Mouse (Mus musculus) mouse embryonic stem cell (cell line): ENCODE data around the gene Rtn3.

Source experiments
- in situ Hi-C, 2 experiments: fragments of 300-500 bp; cut with MboI; formaldehyde crosslinking; loops; 1 replicate in 1 of 2; 3 replicates in 1 of 2; pipeline ENCODE4 v1.14.3; 2019 to 2020; ENCODE audit warnings: low sequenced_read_pairs in 2 of 2, low pct_unique_long_range_greater_than_20kb in 1 of 2, mixed read lengths in 1 of 2; ENCODE audit not compliant: unreplicated experiment in 1 of 2

Rtn3 gene

DNA sequence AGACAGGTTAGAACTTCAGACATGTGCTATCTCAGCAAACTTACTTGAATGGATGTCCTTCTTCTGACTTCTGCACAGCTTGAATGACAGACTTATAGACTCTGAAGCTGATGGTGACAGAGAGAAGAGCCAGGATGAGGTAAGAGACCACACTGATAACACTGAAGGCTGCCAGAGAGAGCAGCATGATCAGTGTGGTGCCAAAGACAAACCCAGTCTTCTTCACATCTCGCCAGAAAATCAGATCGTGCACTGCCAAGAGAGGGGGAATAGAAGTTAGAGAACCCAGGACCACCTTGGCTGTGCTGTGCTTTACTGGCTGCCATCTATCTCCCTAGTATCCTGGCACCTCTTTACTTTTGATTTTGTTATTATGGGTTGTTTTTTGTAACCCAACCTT, 48.2 kb downstream of the Rtn3 start:
- in situ Hi-C loops, result no loop called here

DNA sequence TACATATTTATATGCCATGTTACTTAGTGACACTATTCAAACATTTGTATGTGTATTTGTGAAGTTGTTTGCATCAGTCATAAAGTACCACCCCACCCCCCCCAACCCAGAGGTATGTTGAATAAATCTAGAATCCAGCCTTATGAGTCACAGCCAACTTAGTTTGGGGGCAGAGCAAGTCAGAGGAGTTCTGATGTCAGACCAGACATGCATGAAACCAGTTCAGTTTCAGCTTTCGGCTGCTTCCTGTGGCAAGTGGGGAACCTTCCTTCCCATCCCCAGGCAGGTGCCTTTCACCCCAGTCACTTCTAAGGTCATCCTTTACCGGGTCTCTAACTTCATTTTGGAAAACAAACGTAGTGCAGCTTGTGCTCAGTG, 57.7 kb downstream of the Rtn3 start:
- in situ Hi-C loops, result no loop called here

DNA sequence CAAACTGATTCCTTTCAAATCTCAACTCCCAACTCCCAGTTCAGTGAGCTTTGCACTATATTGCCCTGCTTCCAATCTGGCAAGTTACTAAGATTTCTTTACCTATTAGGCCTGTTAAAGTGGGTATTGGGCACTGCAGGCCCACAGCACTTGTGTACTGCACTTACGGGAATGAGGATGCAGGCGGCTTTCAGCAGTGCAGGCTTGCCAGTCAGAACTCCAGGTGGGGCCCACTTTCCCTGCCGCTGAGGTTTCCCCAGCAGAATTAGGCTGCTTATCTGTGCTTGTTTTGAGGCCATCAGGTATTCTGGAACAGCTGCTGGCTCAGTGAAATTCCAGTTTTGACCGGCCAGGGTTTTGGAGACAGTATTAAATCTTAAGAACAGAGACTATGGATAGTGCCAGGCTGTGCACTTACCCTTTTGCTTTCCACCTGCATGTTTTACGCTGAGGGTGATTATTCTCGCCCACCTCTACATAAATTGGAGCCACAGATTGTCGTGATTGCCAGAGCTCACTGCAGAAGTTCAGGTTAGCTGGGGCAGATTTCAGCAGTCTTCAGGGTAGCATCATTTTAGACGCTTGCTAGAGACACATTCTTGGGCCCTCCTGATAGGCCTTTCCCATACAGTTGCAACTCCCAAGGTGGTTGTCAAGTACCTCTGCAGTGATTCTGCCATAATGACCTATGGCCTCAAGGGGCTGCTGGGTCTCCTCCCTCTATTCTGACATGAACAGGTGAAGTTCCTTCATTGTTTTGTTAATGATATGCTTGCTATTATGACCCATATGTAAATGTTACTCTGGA, 58.3 kb downstream of the Rtn3 start:
- in situ Hi-C loops, result loop anchor here in 1 of 2 experiments (25.0 kb wide), 1 partner anchor 362 kb away; the partner anchor contains the start of gene Macrod1

DNA sequence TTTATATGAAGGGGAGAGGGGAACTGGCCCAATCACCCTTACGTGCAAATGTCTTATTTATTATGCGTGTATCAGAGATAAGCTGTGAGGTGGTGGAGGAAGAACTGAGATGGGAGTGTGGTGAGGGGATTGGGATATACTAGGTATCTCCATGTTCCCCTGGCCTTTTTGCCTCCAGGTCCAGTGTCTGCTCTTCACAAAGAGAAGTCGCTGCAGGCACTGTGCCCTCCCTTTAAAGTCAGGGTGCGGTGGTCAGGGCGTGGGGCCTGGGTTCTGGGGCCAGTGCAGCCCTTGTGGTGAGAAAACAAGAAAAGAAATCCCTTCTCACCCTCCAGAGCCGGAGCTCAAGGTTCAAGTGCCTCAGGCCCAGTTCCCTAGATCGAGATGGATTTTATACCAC, 59.0 kb downstream of the Rtn3 start:
- in situ Hi-C loops, result loop anchor here in 1 of 2 experiments (25.0 kb wide), 1 partner anchor 362 kb away; the partner anchor contains the start of gene Macrod1

DNA sequence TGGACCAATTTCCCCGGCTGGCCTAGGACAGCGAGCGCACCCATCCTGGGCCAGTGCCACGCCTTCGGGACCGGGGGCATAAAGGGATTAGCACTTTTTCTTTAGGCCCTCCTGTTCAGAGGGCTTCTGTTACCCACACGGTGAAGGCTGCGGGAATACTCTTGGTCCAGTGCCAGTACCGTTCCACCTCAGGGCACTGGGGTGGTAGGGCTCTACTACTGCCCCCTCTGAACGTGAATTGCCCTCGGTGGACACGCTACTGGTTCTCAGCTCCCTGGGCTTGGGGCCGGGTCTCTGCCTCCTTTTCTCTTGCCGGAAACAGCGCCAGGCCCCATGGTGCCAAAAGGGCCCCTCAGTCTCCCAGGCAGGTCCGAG, 59.4 kb downstream of the Rtn3 start:
- in situ Hi-C loops, result loop anchor here in 1 of 2 experiments (25.0 kb wide), 1 partner anchor 361 kb away; the partner anchor contains the start of gene Macrod1

DNA sequence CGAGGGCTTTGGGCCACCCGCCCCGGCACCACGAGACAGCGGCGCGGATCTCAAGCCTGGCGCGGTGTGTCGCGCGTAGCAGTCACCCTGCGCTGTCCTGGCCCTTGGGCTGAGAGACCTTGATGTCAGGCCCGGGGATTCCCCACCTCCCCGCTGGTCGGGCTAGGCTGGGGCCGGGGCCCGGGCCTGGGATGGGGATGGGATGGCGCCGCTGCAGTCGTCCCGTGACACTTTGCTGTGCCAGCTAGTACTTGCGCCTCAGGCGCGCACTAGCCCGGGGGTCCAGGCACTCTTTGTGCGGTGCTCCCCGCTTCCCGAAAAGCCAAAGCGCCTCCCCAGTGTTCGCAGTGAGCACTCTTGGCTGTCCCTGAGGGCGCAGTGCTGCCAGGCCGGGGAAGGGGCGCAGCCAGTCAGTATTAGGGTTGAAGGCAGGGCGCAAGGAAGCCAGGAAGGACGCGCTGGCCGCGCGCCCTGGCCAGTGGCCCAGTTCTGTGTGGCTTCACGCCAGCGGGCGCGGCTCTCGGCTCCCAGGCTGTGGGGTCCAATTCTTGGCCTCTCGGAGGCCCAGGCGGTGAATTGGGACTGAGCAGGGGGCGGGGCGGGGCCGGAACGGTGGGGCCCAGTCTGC, 59.9 kb downstream of the Rtn3 start:
- in situ Hi-C loops, result loop anchor here in 1 of 2 experiments (25.0 kb wide), 1 partner anchor 361 kb away; the partner anchor contains the start of gene Macrod1

DNA sequence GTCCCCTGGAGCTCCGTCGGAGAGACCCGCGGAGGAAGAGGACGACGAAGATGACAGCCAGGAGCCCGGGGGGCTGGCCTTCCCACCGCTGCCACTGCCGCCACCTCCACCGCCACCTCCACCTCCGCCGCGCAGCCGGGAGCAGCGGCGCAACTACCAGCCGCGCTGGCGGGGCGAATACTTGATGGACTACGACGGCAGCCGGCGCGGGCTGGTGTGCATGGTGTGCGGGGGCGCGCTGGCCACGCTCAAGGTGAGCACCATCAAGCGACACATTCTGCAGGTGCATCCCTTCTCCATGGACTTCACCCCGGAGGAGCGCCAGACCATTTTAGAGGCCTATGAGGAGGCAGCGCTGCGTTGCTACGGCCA, 60.4 kb downstream of the Rtn3 start:
- in situ Hi-C loops, result loop anchor here in 1 of 2 experiments (25.0 kb wide), 1 partner anchor 360 kb away; the partner anchor contains the start of gene Macrod1

DNA sequence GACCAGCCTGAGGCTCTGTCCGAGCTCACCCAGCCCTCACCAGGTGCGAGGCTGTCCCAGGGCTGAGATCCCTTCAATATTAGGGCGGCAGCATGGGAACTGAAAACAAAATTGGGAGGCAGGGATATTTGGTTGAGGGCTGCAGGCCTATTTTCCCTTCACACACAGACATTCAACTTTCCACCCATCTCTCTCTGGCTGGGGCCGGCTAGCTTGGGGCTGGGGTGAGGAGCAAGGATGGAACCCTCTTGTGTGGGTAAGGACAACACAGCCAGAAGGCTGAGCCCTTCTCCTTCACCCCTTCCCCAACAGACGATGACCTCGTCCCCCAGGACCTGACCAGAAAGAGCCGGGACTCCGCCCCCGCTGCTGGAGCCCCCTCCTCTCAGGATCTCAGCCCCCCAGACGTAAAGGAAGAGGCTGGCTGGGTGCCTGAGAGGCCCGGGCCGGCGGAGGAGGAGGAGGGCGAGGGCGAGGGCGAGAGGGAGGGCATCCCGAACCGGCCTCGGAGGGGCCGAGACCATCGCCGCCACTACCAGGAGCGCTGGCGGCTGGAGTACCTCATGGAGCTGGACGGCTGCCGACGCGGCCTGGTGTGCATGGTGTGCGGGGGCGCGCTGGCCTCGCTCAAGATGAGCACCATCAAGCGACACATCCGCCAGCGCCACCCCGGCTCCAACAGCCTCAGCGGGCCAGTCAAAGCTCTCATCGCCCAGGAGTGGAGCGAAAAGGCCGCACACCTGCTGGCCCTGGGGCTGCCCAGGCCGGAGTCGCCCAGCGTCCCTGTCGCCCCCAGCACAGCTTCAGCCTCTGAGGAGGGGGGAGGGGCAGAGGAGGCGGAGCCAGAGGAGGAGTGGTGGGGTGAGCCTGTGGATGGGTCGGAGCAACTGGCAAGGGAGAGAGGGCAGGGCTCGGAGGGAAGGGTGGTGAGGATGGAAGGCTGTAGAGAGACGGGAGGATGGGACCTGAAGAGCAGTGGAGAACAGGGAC, 61.2 kb downstream of the Rtn3 start:
- in situ Hi-C loops, result loop anchor here in 1 of 2 experiments (25.0 kb wide), 1 partner anchor 360 kb away; the partner anchor contains the start of gene Macrod1

DNA sequence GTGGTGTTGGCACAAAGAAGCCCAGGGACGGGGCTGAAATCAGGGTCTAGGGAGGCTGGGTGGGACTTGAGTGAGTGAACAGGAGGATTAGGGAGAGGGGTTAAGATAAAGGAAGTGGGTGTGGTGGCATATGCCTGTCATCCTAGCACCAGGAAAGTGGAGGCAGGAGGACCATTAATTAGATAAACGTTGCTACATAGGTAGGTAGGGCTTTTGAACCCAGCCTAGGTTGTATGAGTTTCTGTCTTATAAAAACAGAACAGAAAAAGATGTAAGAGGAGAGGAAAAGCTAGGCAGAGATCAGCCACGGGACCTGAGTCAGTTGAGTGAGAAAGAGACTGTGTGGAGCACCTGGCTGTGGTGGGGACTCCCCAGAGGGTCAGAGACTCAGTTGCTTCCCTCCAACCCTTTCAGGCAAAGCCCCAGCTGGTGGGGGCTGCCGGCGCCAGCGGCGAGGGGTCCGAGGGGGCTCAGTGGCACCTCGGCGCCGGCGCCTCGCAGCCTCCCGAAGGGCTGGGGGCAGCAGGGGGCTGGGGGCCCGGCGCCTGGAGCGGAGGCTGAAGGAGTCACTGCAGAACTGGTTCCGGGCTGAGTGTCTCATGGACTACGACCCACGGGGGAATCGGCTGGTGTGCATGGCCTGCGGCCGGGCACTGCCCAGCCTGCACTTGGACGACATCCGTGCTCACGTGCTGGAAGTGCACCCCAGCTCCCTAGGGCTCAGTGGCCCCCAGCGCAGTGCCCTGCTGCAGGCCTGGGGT, 62.1 kb downstream of the Rtn3 start:
- in situ Hi-C loops, result loop anchor here in 1 of 2 experiments (25.0 kb wide), 1 partner anchor 359 kb away; the partner anchor contains the start of gene Macrod1

DNA sequence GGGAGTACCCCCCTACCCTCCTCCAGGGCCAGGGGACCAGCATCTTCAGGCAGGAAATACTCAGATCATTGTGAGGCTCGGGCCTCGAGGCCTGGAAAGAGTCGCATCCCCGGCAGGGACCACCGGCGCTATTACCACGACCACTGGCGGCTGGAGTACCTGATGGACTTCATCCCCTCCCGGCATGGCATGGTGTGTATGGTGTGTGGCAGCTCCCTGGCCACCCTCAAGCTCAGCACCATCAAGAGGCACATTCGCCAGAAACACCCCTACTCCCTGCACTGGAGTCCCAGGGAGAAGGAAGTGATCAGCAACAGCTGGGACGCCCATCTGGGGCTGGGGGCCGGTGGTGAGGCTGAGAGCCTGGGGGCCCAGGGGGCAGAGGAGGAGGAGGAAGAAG, 63.0 kb downstream of the Rtn3 start:
- in situ Hi-C loops, result loop anchor here in 1 of 2 experiments (25.0 kb wide), 1 partner anchor 358 kb away; the partner anchor contains the start of gene Macrod1

DNA sequence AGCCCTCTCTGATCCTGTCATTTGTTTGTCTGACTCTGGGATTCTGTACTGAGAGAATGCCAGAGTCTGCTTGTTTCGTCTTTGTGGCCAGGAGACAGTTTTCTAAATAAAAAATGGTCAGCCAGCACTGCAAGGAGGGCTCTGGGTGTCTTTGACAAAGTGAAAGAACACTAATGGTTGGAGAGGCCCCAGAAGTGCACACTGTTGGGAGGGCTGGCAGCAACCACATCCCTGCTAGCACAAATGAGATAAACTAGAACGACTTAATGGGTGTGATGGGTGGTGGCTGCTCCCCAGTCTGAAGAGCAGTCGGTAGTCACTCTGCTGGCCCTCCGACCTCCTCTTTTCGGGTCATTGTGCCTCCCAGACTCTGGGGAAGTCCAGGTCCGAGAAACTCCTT, 63.9 kb downstream of the Rtn3 start:
- in situ Hi-C loops, result loop anchor here (5.0 to 25.0 kb wide), 2 partner anchors 72 to 357 kb away; partner anchors contain the start of gene Macrod1 (in 1 of the 2)

DNA sequence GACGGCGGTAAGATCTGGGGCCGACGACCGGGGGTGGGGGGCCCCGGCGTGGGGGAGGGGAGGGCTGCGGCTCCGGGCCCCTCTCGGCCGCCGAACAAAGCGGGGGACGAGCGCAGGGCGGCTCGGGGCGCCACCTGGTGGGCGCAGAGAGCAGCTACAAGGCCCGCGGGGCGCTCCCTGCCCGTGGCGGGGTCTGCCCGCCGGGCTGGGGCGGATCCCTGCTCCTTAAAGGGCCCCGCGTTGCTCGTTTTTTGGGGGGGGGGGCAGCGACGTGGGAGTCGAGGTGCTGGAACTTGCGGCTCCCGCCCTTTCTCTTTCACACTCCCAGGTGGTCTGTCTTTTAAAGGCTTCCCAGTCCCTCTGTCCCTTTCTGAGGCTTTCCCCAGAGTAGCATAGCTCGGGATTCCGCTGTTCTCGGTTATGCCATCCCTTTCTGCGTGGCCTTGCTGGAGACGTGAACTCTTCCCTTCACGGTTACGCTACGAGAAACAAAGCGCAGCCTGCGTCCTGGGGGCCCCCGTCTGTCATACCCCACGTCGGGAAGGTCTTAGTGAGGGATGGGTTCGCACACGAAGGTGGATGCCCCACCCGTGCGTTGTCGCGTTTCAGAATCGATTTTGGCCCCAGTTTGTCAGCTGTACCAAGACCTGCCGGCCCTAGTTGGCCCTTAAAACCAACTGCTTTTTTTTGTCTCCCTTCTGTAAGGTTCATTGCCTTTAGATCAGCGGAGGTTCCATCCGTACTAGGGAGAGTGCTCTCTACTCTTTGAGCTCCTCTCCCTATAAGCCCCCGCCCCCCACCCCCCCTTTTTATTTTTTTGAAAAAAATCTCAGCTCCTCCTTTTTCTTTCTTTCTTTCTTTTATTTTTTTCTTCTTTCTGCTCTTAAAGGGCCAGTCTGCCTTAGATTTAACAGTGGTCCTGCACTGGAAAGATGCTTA, 64.9 kb downstream of the Rtn3 start:
- in situ Hi-C loops, result loop anchor here (5.0 to 25.0 kb wide), 2 partner anchors 71 to 356 kb away; partner anchors contain the start of gene Macrod1 (in 1 of the 2)

DNA sequence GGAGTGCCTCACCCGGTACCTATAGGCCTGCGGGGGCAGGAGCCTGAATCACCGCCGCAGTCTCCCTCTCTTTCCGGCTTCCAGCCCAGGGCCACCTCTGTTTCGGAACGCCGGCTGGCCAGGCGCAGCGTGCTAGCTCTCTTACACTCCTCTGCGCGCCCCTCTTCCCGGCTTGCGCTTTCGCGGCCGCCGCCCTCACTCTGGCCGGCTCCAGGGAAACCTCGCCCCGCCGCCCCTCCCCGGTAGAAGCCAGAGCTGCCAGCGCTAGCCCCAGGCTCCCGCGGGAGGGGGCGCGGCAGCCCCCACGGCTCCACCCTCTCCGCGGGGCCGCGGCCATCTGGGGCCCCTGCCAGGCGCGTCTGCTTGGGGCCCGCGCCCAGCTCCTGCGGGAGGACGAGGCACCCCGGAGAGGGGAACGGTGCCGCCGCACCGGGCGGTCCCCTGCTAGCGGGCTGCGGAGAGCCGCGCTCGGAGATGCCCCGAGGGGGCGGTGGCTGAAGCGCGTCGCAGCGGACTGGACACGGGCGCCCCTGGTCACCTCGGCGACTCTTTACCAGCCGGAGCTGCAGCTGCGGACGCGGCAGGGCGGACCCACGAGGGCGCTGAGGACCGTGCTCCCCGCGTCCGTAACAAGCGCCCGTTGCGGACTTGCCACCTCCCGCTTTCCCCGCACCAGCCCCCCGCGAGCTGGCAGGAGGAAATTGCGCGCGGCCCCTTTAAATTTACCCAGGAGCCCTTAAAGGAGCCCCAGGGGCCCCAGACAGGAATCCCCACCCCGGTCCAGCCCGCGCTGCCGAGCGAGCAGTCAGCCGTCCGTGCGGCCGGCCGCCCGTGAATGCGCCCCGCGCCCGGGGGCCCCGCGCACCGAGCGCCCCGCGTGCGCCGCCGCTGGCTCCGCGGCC, 66.0 kb downstream of the Rtn3 start, which contains the start of gene 2700081O15Rik:
2700081O15Rik (plus strand) TSS at position 792 of the 902 bp plus-strand sequence.
- in situ Hi-C loops, result loop anchor here (5.0 to 25.0 kb wide), 2 partner anchors 70 to 355 kb away; partner anchors contain the start of gene Macrod1 (in 1 of the 2)

DNA sequence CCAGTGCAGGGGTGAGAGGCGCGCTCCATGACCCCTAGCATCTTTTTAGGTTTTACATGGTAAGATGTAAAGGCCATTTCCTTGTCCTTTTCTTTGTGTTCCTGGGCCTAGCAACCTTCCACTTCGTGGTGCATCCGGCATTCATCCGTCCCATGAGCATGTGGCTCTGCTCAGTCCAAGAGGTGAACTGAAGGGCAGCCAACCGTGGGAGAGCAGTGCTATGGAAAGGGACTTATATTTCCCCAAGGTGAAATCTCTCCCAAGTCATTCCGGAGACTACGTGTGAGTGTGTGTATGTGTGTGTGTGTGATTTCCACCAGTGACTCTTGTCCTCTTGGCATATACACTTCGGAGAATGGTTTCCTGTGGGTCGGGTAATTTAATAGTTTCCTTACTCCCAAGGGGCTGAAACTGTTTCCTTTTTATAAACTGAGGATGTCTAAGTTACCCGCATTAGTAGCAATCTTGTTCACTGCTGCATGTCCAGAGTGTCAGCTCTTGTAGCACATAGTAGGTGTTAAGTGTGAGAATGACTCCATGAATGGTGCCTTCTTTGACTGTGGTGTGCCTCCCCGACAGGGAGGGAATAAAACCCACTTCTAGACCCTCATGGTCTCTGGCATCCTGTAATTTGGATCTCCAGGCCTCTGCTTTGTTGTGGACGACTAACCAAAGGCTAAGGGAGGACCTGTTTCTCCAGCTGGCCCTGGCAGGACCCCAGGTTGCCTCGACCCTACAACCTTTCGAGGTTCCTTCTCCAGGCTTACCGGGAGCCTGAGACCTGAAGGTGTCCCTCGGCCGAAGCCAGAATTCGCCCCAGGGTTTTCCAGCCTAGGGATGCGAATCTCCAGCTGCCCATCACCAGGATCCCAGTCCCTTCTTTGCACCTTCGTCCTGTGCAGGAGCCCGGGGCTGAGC, 66.9 kb downstream of the Rtn3 start:
- in situ Hi-C loops, result loop anchor here (5.0 to 25.0 kb wide), 2 partner anchors 69 to 354 kb away; partner anchors contain the start of gene Macrod1 (in 1 of the 2)
